Mouse (Mus musculus): Measurements from ENCODE around the gene Olfr1337. TPM values are rescaled to one million over a fixed set of nuclear protein-coding genes. Genes with fewer than 3 reads are reported as not detected.
"Not testable (repeated sequence)": the region's sequence is repeated elsewhere in the genome, so short reads cannot be mapped to it uniquely, and the experiment has no call there.

The Olfr1337 gene
- not detected in 2 replicates for total RNA-seq (2017)

DNA sequence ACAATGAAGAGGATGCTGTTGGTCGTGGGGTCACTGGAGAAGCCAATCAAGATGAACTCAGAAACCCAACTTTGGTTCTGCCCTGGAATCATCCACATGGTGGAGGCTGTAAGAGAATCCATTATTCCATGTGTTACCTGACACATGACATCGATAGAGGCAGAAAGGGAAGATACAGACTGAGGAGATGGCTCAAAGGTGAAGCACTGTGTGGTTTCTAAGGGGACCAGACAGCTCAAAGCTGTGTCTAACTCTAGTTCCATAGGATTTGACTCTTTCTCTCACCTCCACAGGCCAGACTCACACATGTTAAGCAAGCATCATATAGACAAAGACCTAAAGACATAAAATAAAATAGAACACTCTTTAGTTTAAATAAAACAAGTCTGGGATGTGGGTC is at the start of gene Olfr1337:
Gene Olfr1337 (minus strand): TSS at position 101 of the 400 bp plus-strand sequence.
- ATAC-seq (replicated peaks in 1 of 2; ENCODE audit: insufficient read depth in 1 of 2, low FRiP score in 2 of 2, low TSS enrichment in 1 of 2, low read depth in 1 of 2, poor library complexity in 2 of 2, severe bottlenecking in 2 of 2), result no peak

DNA sequence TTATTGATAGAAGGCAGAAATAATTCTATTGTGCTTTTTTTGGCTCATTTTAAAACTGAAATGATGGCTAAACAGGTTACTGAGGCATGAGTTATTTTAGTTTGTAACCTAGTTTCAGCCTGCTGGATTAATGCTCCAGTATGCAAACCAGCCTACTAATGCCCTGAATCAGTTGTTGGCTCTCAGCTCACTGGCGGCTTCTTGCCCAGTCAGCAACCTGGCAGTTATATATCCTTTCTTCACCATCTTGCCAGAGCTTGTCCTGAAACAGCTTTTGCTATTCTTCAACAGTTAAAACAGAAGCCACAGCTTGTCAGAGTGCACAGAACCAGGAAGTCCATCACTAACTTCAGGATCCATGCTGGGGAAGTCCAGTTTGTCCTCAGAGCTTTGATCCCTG is 36.5 kb upstream of the Olfr1337 start:
- ATAC-seq (replicated peaks in 1 of 2; ENCODE audit: insufficient read depth in 1 of 2, low FRiP score in 2 of 2, low TSS enrichment in 1 of 2, low read depth in 1 of 2, poor library complexity in 2 of 2, severe bottlenecking in 2 of 2), result no peak

DNA sequence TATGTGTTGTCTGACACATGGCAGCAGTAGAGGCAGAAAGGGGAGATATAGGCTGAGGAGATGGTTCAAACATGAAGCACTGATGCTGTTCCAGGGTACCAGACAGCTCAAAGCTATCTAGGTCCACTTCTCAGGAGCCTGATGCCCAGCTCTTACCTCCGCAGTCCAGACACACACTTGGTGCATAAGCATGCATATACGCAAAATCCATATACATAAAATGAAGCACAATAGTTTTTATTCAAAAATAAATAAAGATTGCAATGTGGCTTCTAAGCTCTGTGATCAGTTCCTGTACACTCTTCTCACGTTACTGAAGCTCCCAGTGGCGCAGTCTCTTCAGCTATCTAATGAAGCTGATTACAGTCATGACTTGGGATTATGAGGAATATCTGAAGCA is 27.5 kb upstream of the Olfr1337 start, which contains the start of gene Olfr1335:
Gene Olfr1335 (minus strand): TSS at position 101 of the 400 bp plus-strand sequence.
- ATAC-seq (replicated peaks in 1 of 2; ENCODE audit: insufficient read depth in 1 of 2, low FRiP score in 2 of 2, low TSS enrichment in 1 of 2, low read depth in 1 of 2, poor library complexity in 2 of 2, severe bottlenecking in 2 of 2), result no peak

DNA sequence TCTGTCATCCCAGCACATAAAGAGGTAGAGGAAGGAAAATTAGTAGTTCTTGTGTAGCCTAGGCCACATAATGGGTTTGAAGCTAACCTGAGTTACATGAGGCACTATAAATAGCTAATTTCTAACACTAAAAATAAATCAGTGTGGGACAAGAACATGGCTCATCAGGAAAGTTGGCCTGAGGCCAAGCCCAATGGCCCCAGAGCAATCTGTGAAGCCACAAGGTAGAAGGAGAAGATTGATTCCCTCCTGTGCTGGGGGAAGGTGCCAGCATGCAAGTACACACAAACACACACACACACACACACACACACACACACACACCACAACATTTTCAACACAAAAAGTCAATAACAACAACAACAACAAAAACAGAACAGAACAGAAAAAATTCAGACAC is 10.4 kb upstream of the Olfr1337 start:
- not testable (repeated sequence) for ATAC-seq (replicated peaks in 1 of 2; ENCODE audit: insufficient read depth in 1 of 2, low FRiP score in 2 of 2, low TSS enrichment in 1 of 2, low read depth in 1 of 2, poor library complexity in 2 of 2, severe bottlenecking in 2 of 2)

DNA sequence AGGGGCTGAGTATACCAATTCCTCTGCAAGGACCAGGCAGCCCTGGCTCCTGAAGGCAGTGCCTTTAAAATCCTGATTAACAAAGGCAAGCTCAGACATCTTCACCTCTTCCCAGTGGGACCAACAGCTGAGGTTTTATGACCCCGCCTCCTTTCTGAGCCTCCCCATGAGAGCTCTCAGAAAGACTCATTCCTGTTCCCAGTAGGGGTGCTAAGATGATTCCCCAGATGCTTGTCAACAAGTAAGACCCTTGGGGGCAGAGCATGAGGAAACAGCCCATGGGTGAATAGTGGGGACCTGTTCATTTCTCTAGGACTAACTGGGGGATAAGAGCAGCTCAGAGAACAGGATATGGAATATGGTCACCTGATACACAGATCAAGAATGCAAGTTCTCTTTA is 23.7 kb downstream of the Olfr1337 start, which contains the start of gene Olfr1338:
Gene Olfr1338 (minus strand): TSS at position 101 of the 400 bp plus-strand sequence.
- ATAC-seq (replicated peaks in 1 of 2; ENCODE audit: insufficient read depth in 1 of 2, low FRiP score in 2 of 2, low TSS enrichment in 1 of 2, low read depth in 1 of 2, poor library complexity in 2 of 2, severe bottlenecking in 2 of 2), result no peak

DNA sequence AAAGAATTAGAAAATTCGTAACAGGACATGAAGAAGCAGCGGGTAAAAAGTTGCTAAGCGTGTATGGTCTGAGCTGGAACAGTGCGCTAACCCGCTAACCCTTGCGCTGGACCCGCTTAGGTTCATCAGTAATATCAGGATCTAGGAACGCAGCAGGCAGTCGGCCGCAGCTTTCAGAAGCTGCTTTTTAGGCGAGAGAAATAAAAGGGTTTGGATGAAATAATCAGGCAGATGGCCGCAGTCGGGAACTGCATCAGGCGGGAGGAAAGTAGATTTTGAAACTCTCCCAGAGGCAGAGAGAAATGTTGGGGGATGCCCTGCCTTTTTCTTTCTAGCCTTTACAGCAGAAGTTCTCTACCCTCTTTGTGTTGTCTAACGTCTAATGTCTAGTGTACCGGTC is 40.5 kb downstream of the Olfr1337 start:
- ATAC-seq (replicated peaks in 1 of 2; ENCODE audit: insufficient read depth in 1 of 2, low FRiP score in 2 of 2, low TSS enrichment in 1 of 2, low read depth in 1 of 2, poor library complexity in 2 of 2, severe bottlenecking in 2 of 2), result no peak

DNA sequence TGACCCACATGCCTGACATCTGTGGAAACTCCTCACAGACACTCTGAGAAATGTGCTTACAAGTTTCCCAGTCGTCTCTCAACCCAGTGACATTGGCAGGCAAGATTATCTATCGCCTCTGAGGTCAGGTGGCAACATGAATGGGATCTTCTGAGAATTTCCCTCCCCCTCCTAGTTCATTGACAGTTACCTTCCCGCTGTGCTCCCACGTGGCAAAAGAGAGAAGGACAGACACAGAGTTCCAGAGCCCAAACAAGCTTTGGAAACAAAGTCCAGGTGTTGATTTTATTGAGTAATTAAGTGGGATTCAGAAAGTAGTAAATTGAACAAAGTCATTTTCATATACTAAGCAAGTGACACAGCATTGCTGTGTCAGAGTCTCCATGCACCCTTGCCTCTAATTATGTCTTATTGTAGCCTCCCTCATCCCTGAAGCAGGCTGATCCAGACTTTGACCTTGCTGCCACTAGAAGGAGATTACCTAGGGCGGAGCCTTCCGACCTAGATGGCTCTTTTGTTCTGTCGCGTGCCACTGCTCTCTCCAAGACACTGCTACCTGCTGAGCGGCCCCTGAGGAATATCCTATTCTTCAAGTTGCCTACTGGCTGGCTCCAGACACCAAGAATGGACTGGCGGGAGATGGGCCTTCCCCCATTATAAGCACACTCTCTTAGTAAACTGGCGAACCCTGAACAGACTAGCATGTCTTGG is 41.2 kb downstream of the Olfr1337 start:
- ATAC-seq (replicated peaks in 1 of 2; ENCODE audit: insufficient read depth in 1 of 2, low FRiP score in 2 of 2, low TSS enrichment in 1 of 2, low read depth in 1 of 2, poor library complexity in 2 of 2, severe bottlenecking in 2 of 2), result no peak

DNA sequence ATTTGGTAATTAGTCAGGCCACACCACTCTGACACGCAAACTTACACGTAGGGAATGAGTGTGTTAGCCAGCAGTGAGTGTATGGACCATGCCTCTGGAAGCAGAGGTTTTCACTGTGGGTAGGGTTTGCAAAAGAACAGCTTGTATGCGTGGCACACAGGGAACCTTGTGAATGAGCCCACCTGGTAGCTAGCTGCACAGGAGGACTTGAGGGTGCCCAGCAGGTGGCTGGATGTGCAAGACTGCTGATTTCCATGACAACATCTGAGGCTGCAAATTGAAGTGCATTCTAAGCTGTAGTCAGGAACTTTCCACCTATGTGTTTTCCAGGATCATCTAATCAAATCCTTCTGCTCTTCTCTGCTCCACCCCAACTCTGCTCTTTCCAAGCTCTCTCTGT is 42.8 kb downstream of the Olfr1337 start:
- no peak for ATAC-seq (replicated peaks in 1 of 2; ENCODE audit: insufficient read depth in 1 of 2, low FRiP score in 2 of 2, low TSS enrichment in 1 of 2, low read depth in 1 of 2, poor library complexity in 2 of 2, severe bottlenecking in 2 of 2)

DNA sequence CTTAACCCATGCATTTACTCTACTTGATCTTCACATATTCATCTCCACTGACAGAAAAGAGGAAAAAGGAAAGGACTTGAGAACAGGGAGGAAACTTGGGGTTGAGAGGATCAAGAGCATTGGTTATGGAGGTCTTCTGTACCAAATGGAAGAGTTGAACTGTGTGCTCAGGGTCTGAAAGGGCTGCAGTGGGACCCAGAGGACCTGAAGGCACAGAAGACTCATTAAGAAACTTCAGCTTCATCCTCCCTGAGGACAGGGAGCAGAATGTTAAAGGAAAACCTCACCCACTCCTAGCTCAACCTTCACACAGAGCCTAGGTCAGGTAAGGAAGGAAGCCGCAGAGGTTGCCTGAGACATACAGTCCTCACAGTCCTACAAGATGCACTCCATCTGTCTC is 50.5 kb downstream of the Olfr1337 start, which contains the start of gene Olfr1339:
Gene Olfr1339 (plus strand): TSS at position 301 of the 400 bp plus-strand sequence.
- ATAC-seq (replicated peaks in 1 of 2; ENCODE audit: insufficient read depth in 1 of 2, low FRiP score in 2 of 2, low TSS enrichment in 1 of 2, low read depth in 1 of 2, poor library complexity in 2 of 2, severe bottlenecking in 2 of 2), result no peak

Other genes starting within 250 kb of the Olfr1337 start
- gene Tmem125, start 238.5 kb downstream of the Olfr1337 start, total RNA-seq (2017), result not detected in 2 replicates
- gene Cfap57, start 161.8 kb downstream of the Olfr1337 start, total RNA-seq (2017), result 0.19 and 2.0 TPM in 2 replicates
- gene Ebna1bp2, start 161.8 kb downstream of the Olfr1337 start, total RNA-seq (2017), result 106 and 124 TPM in 2 replicates
- not detected in 2 replicates for gene Olfr62, start 123.6 kb downstream of the Olfr1337 start, total RNA-seq (2017)
- not detected in 2 replicates for gene Olfr1342, start 89.8 kb downstream of the Olfr1337 start, total RNA-seq (2017)
- gene Olfr1341, start 79.1 kb downstream of the Olfr1337 start, total RNA-seq (2017), result not detected in 2 replicates
- not detected in 2 replicates for gene Olfr1340, start 62.4 kb downstream of the Olfr1337 start, total RNA-seq (2017)
- gene Olfr1339, start 50.4 kb downstream of the Olfr1337 start, total RNA-seq (2017), result not detected in 2 replicates
- not detected in 2 replicates for gene Olfr1338, start 23.8 kb downstream of the Olfr1337 start, total RNA-seq (2017)
- not detected in 2 replicates for gene Olfr1335, start 27.4 kb upstream of the Olfr1337 start, total RNA-seq (2017)
- gene Olfr1333, start 53.7 kb upstream of the Olfr1337 start, total RNA-seq (2017), result not detected in 2 replicates
- gene Olfr1331, start 82.1 kb upstream of the Olfr1337 start, total RNA-seq (2017), result not detected in 2 replicates
- gene Olfr1330, start 106.0 kb upstream of the Olfr1337 start, total RNA-seq (2017), result not detected in 2 replicates
- not detected in 2 replicates for gene Olfr1329, start 134.9 kb upstream of the Olfr1337 start, total RNA-seq (2017)
- not detected in 2 replicates for gene Olfr1328, start 156.0 kb upstream of the Olfr1337 start, total RNA-seq (2017)
- gene Lao1, start 179.0 kb upstream of the Olfr1337 start, total RNA-seq (2017), result not detected in 2 replicates